Mouse (Mus musculus): ENCODE data around the gene Camta2. TPM values are rescaled to one million over a fixed set of nuclear protein-coding genes. Genes with fewer than 3 reads are reported as not detected.

Gene Camta2
- polyA plus RNA-seq, 1 experiment from 2014 or later: 26.3 TPM

GRCm38 (mm10) chr11:70681897-70682581 lies 5.9 kb downstream of the Camta2 start:
- ATAC-seq: peak; percentile 72
- Histone ChIP-seq H3K9me3 (ENCODE audit: control insufficient read depth, low read length) (no peaks in the 10 kb centered on the region), H3K4me2 (ENCODE audit: low read length) (peak overlapping the region; percentile 28; the same call in 1 of the 2 replicates), H3K27ac (ENCODE audit: low read depth, low read length) (no peak overlapping the region), H3K27me3 (replicated peaks; ENCODE audit: control insufficient read depth, insufficient read depth, low read length) (no peaks in the 10 kb centered on the region), H3K4me1 (ENCODE audit: control insufficient read depth, insufficient read depth, low read depth, low read length) (peaks cover 16% of the 10 kb centered on the region), H3K9ac (ENCODE audit: low read depth, low read length) (peak overlapping the region; percentile 22; the same call in 1 of the 2 replicates), H3K36me3 (ENCODE audit: control insufficient read depth, insufficient read depth, low read length) (peaks cover 39% of the 10 kb centered on the region), H3K4me3 (ENCODE audit: low read length) (no peak overlapping the region)
- WGBS: 18% methylated on average over 11 of the region's 11 CpGs

- Histone ChIP-seq H3K27ac (ENCODE audit: low read depth, low read length) (no peak overlapping the region), H3K4me1 (ENCODE audit: control insufficient read depth, insufficient read depth, low read depth, low read length) (peaks cover 8% of the 10 kb centered on the region), H3K4me2 (ENCODE audit: low read length) (no peak overlapping the region), H3K9ac (ENCODE audit: low read depth, low read length) (no peak overlapping the region; the same call in 1 of the 2 replicates), H3K36me3 (ENCODE audit: control insufficient read depth, insufficient read depth, low read length) (peaks cover 42% of the 10 kb centered on the region), H3K9me3 (ENCODE audit: control insufficient read depth, low read length) (no peaks in the 10 kb centered on the region), H3K4me3 (ENCODE audit: low read length) (no peak overlapping the region), H3K27me3 (replicated peaks; ENCODE audit: control insufficient read depth, insufficient read depth, low read length) (no peaks in the 10 kb centered on the region)
- WGBS: 74% methylated on average over 12 of the region's 12 CpGs
- no peak for ATAC-seq
Measured at GRCm38 (mm10) chr11:70681170-70681569, 6.7 kb downstream of the Camta2 start.

- H3K9me3 ChIP-seq (ENCODE audit: control insufficient read depth, low read length): no peaks in the 10 kb centered on the region
- H3K27me3 ChIP-seq (replicated peaks; ENCODE audit: control insufficient read depth, insufficient read depth, low read length): no peaks in the 10 kb centered on the region
- H3K9ac ChIP-seq (ENCODE audit: low read depth, low read length): no peak overlapping the region
- no peak overlapping the region for H3K4me2 ChIP-seq (ENCODE audit: low read length)
- no peak overlapping the region for H3K27ac ChIP-seq (ENCODE audit: low read depth, low read length)
- WGBS: 93% methylated on average over 8 of the region's 8 CpGs
- H3K36me3 ChIP-seq (ENCODE audit: control insufficient read depth, insufficient read depth, low read length): peaks cover 45% of the 10 kb centered on the region
- ATAC-seq: no peak
- H3K4me1 ChIP-seq (ENCODE audit: control insufficient read depth, insufficient read depth, low read depth, low read length): peaks cover 8% of the 10 kb centered on the region
- no peak overlapping the region for H3K4me3 ChIP-seq (ENCODE audit: low read length)
Measured at GRCm38 (mm10) chr11:70679894-70680293, 8.0 kb downstream of the Camta2 start.

GRCm38 (mm10) chr11:70679361-70679760 lies 8.5 kb downstream of the Camta2 start:
- no peak for ATAC-seq
- H3K27ac ChIP-seq (ENCODE audit: low read depth, low read length): no peak overlapping the region
- no peaks in the 10 kb centered on the region for H3K9me3 ChIP-seq (ENCODE audit: control insufficient read depth, low read length)
- H3K36me3 ChIP-seq (ENCODE audit: control insufficient read depth, insufficient read depth, low read length): peaks cover 43% of the 10 kb centered on the region
- H3K4me2 ChIP-seq (ENCODE audit: low read length): no peak overlapping the region
- H3K4me3 ChIP-seq (ENCODE audit: low read length): no peak overlapping the region
- no peak overlapping the region for H3K9ac ChIP-seq (ENCODE audit: low read depth, low read length)
- WGBS: 96% methylated on average over 8 of the region's 8 CpGs
- H3K27me3 ChIP-seq (replicated peaks; ENCODE audit: control insufficient read depth, insufficient read depth, low read length): no peaks in the 10 kb centered on the region
- H3K4me1 ChIP-seq (ENCODE audit: control insufficient read depth, insufficient read depth, low read depth, low read length): peaks cover 8% of the 10 kb centered on the region

- H3K4me1 ChIP-seq (ENCODE audit: control insufficient read depth, insufficient read depth, low read depth, low read length): peaks cover 8% of the 10 kb centered on the region
- no peak overlapping the region for H3K4me2 ChIP-seq (ENCODE audit: low read length)
- ATAC-seq: no peak
- H3K27ac ChIP-seq (ENCODE audit: low read depth, low read length): no peak overlapping the region
- no peaks in the 10 kb centered on the region for H3K9me3 ChIP-seq (ENCODE audit: control insufficient read depth, low read length)
- H3K27me3 ChIP-seq (replicated peaks; ENCODE audit: control insufficient read depth, insufficient read depth, low read length): no peaks in the 10 kb centered on the region
- H3K4me3 ChIP-seq (ENCODE audit: low read length): no peak overlapping the region
- WGBS: 63% methylated on average over 2 of the region's 2 CpGs
- no peak overlapping the region for H3K9ac ChIP-seq (ENCODE audit: low read depth, low read length)
- peaks cover 39% of the 10 kb centered on the region for H3K36me3 ChIP-seq (ENCODE audit: control insufficient read depth, insufficient read depth, low read length)
Measured at GRCm38 (mm10) chr11:70678576-70678975, 9.3 kb downstream of the Camta2 start.

GRCm38 (mm10) chr11:70678092-70678491 lies 9.8 kb downstream of the Camta2 start:
- Histone ChIP-seq H3K9ac (ENCODE audit: low read depth, low read length) (no peak overlapping the region), H3K4me2 (ENCODE audit: low read length) (no peak overlapping the region), H3K36me3 (ENCODE audit: control insufficient read depth, insufficient read depth, low read length) (peaks cover 37% of the 10 kb centered on the region), H3K27me3 (replicated peaks; ENCODE audit: control insufficient read depth, insufficient read depth, low read length) (no peaks in the 10 kb centered on the region), H3K4me1 (ENCODE audit: control insufficient read depth, insufficient read depth, low read depth, low read length) (peaks cover 8% of the 10 kb centered on the region), H3K9me3 (ENCODE audit: control insufficient read depth, low read length) (no peaks in the 10 kb centered on the region), H3K27ac (ENCODE audit: low read depth, low read length) (no peak overlapping the region), H3K4me3 (ENCODE audit: low read length) (no peak overlapping the region)
- ATAC-seq: no peak
- WGBS: 85% methylated on average over 9 of the region's 9 CpGs

GRCm38 (mm10) chr11:70674501-70674900 lies 13.4 kb downstream of the Camta2 start:
- Histone ChIP-seq H3K9me3 (ENCODE audit: control insufficient read depth, low read length) (no peaks in the 10 kb centered on the region), H3K36me3 (ENCODE audit: control insufficient read depth, insufficient read depth, low read length) (peaks cover 19% of the 10 kb centered on the region), H3K4me3 (ENCODE audit: low read length) (no peak overlapping the region), H3K27me3 (replicated peaks; ENCODE audit: control insufficient read depth, insufficient read depth, low read length) (no peaks in the 10 kb centered on the region), H3K27ac (ENCODE audit: low read depth, low read length) (no peak overlapping the region), H3K4me1 (ENCODE audit: control insufficient read depth, insufficient read depth, low read depth, low read length) (peaks cover 11% of the 10 kb centered on the region), H3K9ac (ENCODE audit: low read depth, low read length) (no peak overlapping the region), H3K4me2 (ENCODE audit: low read length) (no peak overlapping the region)
- ATAC-seq: no peak
- WGBS: 62% methylated on average over 11 of the region's 11 CpGs

- Histone ChIP-seq H3K9me3 (ENCODE audit: control insufficient read depth, low read length) (no peaks in the 10 kb centered on the region), H3K27ac (ENCODE audit: low read depth, low read length) (no peak overlapping the region), H3K4me2 (ENCODE audit: low read length) (no peak overlapping the region), H3K4me1 (ENCODE audit: control insufficient read depth, insufficient read depth, low read depth, low read length) (peaks cover 11% of the 10 kb centered on the region), H3K36me3 (ENCODE audit: control insufficient read depth, insufficient read depth, low read length) (peaks cover 16% of the 10 kb centered on the region), H3K4me3 (ENCODE audit: low read length) (no peak overlapping the region), H3K9ac (ENCODE audit: low read depth, low read length) (no peak overlapping the region), H3K27me3 (replicated peaks; ENCODE audit: control insufficient read depth, insufficient read depth, low read length) (no peaks in the 10 kb centered on the region)
- no peak for ATAC-seq
- 60% methylated on average over 6 of the region's 6 CpGs for WGBS
Measured at GRCm38 (mm10) chr11:70674014-70674413, 13.9 kb downstream of the Camta2 start.

- Histone ChIP-seq H3K4me3 (ENCODE audit: low read length) (no peak overlapping the region), H3K36me3 (ENCODE audit: control insufficient read depth, insufficient read depth, low read length) (peaks cover 10% of the 10 kb centered on the region; the same call in 1 of the 2 replicates), H3K4me1 (ENCODE audit: control insufficient read depth, insufficient read depth, low read depth, low read length) (peaks cover 18% of the 10 kb centered on the region), H3K9me3 (ENCODE audit: control insufficient read depth, low read length) (no peaks in the 10 kb centered on the region), H3K9ac (ENCODE audit: low read depth, low read length) (0 out of 2 replicates have a peak overlapping the region, but pooled peaks have one; percentile 19), H3K27me3 (replicated peaks; ENCODE audit: control insufficient read depth, insufficient read depth, low read length) (no peaks in the 10 kb centered on the region), H3K27ac (ENCODE audit: low read depth, low read length) (no peak overlapping the region), H3K4me2 (ENCODE audit: low read length) (no peak overlapping the region; the same call in 1 of the 2 replicates)
- ATAC-seq: no peak
- 83% methylated on average over 16 of the region's 16 CpGs for WGBS
Measured at GRCm38 (mm10) chr11:70671333-70672047, 16.4 kb downstream of the Camta2 start.

All from hindbrain, embryonic 16.5 days (tissue).